Mouse (Mus musculus): ENCODE measurements around the gene Pwwp2b.

Gene Pwwp2b

GRCm38 (mm10) chr7:139301505-139301904 lies 53.2 kb downstream of the Pwwp2b start:
- no peak for DNase-seq

GRCm38 (mm10) chr7:139302314-139302713 lies 54.0 kb downstream of the Pwwp2b start:
- no peak for DNase-seq

GRCm38 (mm10) chr7:139303280-139304011 lies 55.2 kb downstream of the Pwwp2b start:
- peak; percentile 94 to 97 for DNase-seq

GRCm38 (mm10) chr7:139304322-139304721 lies 56.0 kb downstream of the Pwwp2b start:
- no peak for DNase-seq

GRCm38 (mm10) chr7:139307056-139307455 lies 58.8 kb downstream of the Pwwp2b start:
- no peak for DNase-seq

DNA sequence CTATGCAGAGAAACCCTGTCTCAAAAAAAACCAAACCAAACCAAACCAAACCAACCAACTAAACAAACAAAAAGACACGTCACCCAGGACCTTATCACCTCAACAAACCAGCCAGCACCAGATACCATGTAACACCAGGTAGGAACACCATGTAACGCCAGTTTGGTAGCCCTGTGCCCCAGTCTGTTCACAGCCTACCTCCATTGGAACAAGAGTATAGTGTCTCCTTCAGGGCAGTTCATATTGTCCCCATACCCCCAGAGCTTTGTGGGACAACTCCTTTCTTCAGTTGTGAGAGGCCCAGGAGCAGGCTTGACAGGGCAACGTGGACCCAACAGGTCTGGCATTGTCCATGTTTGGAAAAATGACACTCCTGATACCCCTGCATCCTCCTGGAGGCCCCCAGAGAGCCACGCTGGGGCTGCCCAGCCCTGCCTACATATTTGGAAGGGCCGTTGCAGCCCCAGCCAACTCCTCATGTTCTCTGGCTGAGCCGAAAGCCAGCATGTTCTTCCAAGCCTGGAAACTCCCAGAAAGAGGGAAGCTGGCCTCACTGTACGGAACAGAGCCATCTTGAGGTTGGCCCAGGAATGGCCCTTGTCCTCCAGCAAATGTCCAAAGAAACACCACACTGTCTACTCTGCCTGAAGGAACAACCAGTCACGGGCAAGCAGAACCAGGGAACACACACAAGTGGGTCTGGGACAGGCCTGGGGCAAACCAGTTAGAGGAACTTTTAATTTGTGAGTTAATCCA lies 60.0 kb downstream of the Pwwp2b start:
- DNase-seq = peak; percentile 85 to 86

GRCm38 (mm10) chr7:139309106-139309505 lies 60.8 kb downstream of the Pwwp2b start:
- DNase-seq = peak; percentile 57 to 76

DNA sequence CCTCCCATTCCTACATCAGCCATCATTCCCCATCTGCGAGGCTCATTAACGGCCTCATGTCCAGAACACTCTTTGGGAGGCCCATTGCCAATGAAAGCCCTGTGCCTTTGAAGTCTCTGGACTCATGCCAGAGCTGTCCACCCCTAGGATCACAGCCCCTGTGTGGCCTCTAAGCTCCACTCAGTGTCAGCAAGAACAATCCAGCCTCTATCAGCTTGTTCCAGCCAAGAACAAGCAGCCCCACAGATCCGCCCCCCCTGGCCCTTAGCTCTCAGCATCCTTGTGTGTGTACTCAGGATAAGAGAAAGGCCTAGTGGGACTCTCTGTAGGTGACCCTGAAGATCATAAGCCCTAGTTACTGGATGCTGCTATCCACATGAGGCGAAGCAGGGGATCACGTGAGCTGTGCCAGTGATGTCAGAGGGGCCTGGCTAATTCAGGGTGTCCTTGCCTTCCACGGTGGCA lies 62.2 kb downstream of the Pwwp2b start:
- peak; percentile 46 to 59 for DNase-seq

DNA sequence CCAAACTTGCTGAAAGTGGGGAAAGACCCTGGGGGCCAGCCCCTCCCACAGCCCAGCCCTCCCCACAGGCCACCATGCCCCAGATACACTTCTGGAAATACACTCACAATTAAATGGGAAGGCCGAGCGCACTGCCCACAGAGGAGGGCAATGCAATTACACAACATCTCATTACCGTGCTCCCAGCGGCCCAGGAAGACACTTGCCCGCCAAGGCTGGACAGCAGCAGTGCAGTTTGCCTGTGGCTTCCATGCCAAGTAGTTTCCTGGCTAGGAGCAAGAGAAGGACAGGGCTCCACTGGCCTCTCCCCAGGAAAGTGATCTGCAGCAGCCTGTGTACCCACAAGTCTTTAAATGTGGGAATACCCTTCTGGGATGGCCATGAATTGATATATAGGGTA lies 64.4 kb downstream of the Pwwp2b start:
- peak; percentile 73 to 82 for DNase-seq

GRCm38 (mm10) chr7:139313413-139313812 lies 65.1 kb downstream of the Pwwp2b start:
- peak in 1 of 2 experiments; percentile 31 for DNase-seq

- DNase-seq = no peak
Measured at GRCm38 (mm10) chr7:139314716-139315115, 66.4 kb downstream of the Pwwp2b start.

DNA sequence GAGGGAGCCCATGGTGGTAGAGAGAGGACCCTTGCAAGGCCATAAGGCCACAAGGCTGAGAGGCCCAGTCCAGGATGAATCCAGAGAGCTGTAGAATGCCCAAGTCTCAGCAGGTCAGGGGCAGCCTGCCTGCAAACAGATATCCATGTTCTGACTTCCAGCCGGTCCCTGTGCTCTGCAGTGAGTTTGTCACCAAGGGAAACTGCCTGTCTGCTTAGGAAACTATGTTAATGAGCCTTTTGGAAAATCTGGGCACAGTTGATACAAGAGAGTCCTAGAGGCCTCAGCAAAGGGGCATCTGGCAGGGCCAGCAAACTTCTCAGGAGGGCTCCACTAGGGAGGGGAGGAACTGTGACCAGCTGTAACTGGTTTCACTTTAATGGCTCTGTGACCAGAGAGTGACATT lies 70.7 kb downstream of the Pwwp2b start:
- peak; percentile 65 to 76 for DNase-seq
